Mouse (Mus musculus) lung, postnatal 14 days (tissue): ENCODE data around the gene Clpb.

Experiments used
- DNase-seq: peaks from one replicate; pipeline ENCODE4 v3.0.0; 2021

Gene Clpb

DNA sequence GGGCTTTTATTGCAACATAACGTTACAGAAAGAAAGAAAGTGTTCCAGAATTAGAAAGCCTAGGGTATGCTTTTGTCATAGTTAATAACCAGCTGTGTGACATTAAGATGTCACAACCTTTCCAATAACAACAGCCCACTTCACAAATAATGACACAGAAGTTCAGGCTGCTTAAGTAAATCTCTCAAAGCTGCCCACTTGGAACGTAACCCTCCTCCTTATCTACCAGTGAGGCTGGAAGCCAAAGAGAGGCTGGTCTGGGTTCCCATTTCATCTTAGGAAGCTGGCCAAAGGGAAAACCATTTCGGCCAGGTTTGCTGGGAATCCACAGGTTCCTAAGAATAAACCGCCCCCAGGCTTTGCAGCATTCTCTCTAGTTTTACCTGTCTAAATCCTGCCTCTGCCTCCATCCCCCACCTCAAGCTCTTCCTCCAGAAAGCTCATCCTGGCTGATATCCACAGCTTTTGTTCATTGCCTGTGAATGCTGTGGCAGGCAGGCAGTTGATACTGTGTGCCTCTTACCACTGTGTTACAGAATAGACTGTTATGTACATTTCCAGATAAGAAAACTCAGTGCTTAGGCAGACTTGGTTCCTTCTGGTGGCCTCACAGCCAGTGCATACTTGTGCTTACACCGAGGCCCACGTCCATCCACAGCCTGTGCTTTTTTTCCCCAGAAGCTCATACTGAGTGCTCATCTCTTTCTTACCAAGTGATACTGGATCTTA, 12.8 kb downstream of the Clpb start:
- no peak for DNase-seq

DNA sequence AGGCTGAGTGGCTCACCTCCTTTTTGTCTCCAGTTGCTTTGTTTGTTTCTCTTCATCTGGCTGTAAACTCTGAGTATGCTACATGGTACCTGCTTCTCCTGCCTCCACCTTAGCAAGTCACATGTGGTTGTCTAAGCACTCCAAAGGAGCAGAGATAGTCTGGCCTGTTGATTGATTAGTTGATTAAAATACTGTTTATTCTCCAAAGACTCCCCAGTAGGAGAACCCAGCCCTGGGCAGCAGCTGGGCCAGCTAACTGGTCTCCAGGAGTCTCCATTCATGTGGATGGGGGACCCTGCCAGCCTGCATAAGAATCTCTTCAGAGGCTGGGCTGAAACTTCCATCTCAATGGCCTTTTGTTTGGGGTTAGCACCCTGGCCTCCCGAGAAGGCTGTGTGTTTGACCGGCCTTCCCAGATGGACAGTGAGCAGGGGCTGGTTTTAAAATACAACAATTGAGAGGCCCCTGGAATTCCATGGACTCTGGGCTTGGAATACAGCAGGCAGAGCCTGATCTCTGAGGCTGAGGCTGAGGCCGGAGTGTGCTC, 13.4 kb downstream of the Clpb start:
- no peak for DNase-seq

DNA sequence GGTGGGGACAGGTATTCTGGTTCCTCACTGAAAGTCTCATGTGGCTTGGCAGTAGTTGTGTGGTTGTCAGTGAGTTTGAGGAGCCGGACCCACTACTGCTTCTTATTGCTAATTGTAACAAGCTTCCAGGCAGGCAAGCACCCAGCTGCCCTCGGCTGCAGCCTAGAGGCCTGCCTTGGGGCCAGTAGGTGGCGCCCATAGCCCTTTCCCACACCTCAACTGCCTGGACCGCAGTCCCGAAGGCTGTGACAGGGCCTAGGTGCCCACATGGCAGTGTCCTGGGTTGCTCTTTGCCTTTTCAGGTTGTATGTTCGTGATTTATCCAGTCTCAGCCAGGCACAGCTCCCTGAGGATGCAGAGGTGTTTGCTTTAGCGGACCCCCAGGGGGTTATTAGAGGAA, 16.2 kb downstream of the Clpb start:
- DNase-seq, result peak; percentile 84

- no peak for DNase-seq
Measured at GRCm38 (mm10) chr7:101680961-101681360, 17.5 kb downstream of the Clpb start.

DNA sequence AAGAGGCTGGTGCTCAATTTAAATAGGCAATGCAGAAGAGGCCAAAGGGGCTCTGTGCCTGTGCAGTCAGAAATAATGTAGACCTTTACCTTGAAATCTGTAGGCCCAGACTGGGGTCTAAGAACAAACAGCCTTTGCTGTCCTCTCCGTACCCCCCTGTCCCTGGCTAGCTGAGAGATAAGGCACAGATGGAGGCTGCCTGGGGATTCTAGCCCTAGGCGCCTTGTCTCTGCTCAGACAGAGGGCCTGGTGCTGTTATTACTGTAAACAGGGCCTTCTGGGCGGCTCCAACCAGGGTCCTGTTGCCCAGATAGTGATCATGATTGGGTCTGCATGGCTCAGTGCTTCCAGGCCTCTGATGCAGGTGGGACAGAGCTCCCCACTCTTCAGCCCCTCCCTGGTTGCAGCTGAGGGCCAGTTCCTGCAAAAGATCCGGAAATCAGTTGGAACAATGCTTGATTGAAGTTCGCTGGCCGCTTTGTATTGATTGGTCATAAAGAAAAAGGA, 18.2 kb downstream of the Clpb start:
- DNase-seq, result no peak

- DNase-seq, result no peak
Measured at GRCm38 (mm10) chr7:101682886-101683285, 19.5 kb downstream of the Clpb start.

GRCm38 (mm10) chr7:101683976-101684630, 20.7 kb downstream of the Clpb start:
- DNase-seq, result no peak

- no peak for DNase-seq
Measured at GRCm38 (mm10) chr7:101684671-101685070, 21.2 kb downstream of the Clpb start.

GRCm38 (mm10) chr7:101687144-101687543, 23.7 kb downstream of the Clpb start:
- DNase-seq, result no peak

GRCm38 (mm10) chr7:101690471-101690870, 27.0 kb downstream of the Clpb start:
- no peak for DNase-seq

- no peak for DNase-seq
Measured at GRCm38 (mm10) chr7:101691863-101692262, 28.4 kb downstream of the Clpb start.

- DNase-seq, result no peak
Measured at GRCm38 (mm10) chr7:101692446-101692845, 29.0 kb downstream of the Clpb start.

DNA sequence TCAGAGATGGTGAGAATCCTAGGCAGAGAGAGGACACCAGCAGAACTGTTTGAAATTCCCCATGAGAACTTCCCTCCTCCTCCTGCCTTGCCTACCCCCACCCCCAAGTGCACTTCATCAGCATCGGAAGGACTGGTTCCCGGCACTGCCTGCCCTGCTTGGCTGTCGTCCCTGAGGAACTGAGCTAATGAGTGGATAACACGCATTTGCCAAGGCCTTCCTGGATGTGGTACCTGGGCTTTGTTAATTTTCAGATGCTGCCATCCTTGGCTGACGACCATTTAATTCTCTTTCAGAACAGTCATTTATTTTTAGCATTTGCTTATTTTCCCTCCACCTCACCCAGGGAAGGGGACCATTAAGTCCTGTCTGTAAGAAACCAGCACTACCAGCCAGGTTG, 32.0 kb downstream of the Clpb start:
- DNase-seq, result no peak

DNA sequence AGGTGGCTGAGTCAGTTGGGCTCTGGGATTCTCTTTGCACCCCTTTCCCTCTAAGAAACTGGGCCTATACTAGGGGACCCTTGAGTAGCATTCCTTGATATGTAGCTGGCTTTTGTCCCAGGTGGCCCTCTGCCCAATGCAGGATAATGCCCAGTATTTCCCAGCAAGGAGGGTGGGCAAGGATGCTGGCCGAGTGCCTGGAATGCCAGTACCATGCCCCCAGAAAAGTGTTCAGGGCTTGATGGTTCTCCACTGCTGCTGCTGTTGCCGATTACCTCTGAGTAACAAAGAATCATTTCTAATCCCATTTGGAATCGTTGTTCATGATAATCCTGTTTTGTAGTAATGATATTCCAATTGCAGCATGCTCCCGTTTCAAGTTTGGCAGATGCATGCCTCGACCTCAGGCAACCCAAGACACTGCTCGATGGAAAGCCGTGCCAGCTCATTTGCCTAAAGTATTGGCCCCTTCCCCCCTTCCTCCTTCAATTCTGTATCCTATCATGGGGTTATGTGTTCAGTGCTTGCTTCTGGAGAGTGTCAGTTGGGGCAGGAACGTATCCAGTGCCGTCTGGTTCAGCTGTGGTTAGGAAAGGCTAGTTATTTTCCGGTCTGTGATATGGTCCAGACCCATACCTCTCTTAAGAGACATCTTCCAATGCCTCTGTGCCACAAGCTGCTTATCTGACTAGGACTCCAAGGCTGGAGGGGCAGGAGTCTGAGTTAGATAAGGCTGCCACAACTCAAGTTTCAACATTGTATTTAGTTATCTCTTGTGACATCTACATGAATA, 33.7 kb downstream of the Clpb start:
- no peak for DNase-seq

- DNase-seq, result no peak
Measured at GRCm38 (mm10) chr7:101700296-101700695, 36.9 kb downstream of the Clpb start.

DNA sequence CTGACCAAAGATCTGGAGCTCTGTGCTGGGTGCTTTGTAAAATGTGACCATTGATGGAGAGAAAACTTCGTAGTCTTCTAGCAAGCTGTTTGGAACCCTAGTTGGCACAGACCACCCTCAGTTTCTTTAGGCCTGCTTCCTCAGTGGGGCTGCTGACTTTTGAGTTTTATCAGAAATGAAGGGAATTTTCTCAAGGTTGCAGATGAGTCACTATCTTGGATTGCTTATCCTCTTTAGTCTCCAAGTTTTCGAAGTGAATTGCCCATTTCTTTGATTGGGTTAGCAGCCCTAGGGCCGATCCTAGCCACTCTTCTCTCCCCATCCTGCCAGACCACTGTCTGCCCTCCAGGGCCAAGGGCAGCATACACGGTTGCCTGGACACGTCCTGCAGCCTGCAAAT, 39.3 kb downstream of the Clpb start:
- DNase-seq, result no peak

DNA sequence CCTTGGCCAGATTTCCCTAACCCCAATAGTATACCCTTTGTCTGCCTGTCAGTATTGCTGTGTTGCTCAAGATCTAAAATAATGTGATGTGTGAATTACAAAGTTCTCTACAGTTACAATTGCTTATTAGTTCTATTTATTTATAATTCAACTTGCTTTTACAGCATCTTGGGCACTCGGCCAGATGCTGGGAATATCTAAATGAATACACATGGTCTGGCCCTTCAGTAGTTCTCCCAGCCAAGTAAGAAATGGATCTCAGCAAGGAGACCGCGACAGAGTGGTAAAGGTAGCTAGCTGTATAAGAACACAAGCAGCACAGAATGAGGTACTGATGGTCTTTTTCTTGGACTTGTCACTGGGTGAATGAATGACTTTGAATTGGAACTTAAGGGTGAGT, 46.2 kb downstream of the Clpb start:
- no peak for DNase-seq

DNA sequence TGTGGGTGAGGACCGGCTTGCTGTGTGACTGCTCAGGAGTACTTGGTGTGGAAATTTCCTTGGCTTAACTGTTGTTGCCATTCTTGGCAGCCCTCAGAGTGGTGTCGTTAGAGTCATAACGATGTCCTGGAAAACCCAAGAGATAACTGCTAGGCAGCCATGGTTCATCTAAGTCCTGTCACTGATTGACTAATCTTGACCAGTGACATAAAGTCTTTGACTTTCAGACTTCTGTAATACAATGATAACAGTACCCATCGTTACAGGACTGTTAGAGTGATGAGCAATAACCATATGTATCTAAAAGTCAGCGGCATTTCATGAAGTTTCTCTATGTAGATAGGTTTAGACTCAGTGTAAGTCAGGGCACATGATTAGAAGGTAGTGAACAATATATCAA, 46.8 kb downstream of the Clpb start:
- no peak for DNase-seq

DNA sequence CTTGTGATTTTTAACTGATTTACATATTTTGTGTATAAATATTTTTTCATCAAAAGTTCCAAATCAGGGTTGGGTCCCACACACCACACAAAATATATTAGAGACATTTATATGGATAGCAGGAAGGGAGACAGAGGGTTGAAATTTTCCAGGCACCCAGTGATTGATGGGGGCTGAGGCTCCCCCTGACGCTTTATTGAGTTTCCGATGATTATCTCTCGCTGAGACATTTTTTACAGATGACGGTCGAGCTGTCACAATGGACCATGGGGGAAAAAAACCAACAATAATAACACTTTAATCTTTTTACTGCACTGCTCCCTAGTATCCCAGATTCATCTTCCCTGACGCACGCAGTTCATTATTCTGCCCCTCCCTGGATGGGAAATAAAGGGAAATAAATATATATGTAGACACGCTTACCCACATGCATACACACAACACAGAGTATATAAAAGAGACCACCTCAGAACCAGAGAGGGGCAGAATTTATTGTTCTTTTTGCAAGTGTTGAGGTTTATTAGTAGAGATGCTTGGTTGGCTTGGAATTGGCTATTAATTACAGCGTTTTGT, 50.5 kb downstream of the Clpb start:
- no peak for DNase-seq

- no peak for DNase-seq
Measured at GRCm38 (mm10) chr7:101715041-101715551, 51.7 kb downstream of the Clpb start.

DNA sequence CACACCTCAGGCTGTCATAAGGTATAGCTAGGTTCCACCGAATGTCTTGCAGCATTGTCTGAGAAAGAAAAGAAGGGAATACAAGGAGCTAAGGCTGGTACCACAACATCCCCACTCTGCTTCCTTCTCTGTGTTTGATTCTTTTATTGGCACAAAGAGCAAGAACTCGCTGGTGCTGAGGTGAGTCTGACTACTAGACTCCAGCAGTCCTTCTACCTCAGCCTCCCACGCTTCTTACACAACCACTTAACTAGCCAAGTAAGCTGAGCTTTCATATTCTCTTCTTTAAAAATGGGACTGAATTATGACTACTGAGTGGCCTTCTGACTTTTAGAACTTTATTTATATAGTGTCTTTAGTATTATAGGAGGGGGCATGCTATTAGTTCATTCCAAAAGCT, 56.9 kb downstream of the Clpb start:
- no peak for DNase-seq

DNA sequence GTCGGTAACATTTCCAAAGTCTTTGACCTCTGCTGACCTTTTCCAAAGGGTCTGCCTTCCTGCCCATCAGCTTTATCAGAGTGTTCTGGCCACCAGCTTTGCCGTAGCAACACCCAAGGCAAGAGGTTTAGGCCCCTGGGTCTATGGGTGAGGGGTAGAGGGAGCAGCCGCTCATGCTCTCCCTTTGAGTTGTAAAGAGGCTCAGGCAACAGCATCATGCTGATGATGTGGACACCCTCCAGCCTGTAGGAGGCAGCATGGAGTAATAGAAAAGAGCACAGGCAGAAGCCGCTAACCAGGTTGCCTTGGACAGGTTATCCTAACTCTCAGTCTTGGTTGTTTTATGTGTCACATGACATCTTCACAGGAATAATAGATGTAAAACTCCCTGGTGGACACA, 61.6 kb downstream of the Clpb start:
- peak; percentile 36 for DNase-seq

DNA sequence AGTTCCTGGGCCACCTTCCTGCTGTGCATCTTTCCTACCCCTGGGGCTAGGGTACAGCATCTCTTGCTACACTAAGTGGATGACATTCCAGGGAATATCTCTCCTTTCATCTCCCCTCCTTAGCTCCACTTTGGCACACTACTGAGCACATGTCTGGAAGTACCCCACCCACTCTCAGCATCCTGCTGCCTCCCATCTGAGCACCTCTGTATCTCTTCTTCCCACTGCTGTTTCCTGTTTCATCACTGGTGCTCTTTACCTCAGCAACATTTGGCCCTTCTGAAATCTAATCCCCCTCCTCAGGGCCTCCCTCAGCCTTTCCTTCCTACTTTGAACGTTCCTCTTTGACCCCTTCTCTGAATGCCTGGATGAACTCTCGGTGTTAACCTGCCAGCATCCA, 63.5 kb downstream of the Clpb start:
- DNase-seq, result no peak
